Mouse (Mus musculus) G1E (cell line): Measurements from ENCODE around the gene Olfr160.

Source experiments
- CTCF ChIP-seq: IDR thresholded peaks from 2 replicates; pipeline ENCODE4 v1.5.1; 2012; ENCODE audit warnings: low read depth, low read length, inconsistent platforms, mixed read lengths
- GATA1 ChIP-seq: IDR thresholded peaks from 2 replicates; pipeline ENCODE4 v1.6.1; 2012; ENCODE audit warnings: borderline replicate concordance, low read length, inconsistent platforms, mixed read lengths
- POLR2AphosphoS5 ChIP-seq: IDR thresholded peaks from 2 replicates; pipeline ENCODE4 v1.6.1; 2012; ENCODE audit warnings: low read depth, low read length, inconsistent platforms; ENCODE audit not compliant: insufficient replicate concordance

DNA sequence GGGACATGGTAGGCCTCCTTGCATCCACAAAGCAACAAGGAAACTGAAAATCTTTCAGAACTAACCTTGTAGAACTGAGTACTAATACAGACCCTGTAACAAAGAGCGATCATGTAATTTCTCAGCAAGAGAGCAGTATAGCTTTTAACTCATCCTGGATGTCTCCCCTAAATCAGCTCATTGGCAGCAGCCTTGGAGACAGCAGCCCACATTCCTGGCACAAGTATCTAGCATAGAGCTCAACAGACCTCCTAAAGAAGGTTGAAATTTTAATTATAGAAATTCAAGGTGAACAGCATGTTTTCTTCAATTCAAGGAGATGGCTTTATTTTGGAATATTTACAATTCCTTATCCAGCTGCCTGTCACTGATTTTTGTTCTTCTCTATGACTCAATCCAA is 34.9 kb downstream of the Olfr160 start:
- TF ChIP-seq CTCF (no peak), GATA1 (no peak), POLR2AphosphoS5 (no peak)
